Mouse (Mus musculus) heart, embryonic 12.5 days (tissue): Measurements from ENCODE around the gene Ptges3. TPM values are rescaled to one million over a fixed set of nuclear protein-coding genes. Genes with fewer than 3 reads are reported as not detected.

Source experiments
- ATAC-seq: fragments of 200-750 bp; cut with Nextera tagmentation; 2 replicates; pipeline ENCODE4 v1.8.0; 2017; ENCODE audit warnings: moderate TSS enrichment, moderate library complexity; ENCODE audit not compliant: insufficient number of reproducible peaks, low FRiP score
- H3K27ac ChIP-seq: fragments of 300-500 bp; sonication (generic); 2 replicates; pipeline ENCODE4 v1.5.1; 2016; ENCODE audit warnings: mild to moderate bottlenecking, moderate library complexity; ENCODE audit not compliant: poor library complexity, severe bottlenecking
- H3K27me3 ChIP-seq: fragments of 300-500 bp; sonication (generic); replicated peaks from 2 replicates; pipeline ENCODE4 v1.6.1; 2016; ENCODE audit warnings: mild to moderate bottlenecking, moderate library complexity
- H3K36me3 ChIP-seq: fragments of 300-500 bp; sonication (generic); 2 replicates; pipeline ENCODE4 v1.6.1; 2016; ENCODE audit warnings: mild to moderate bottlenecking, moderate library complexity
- H3K4me1 ChIP-seq: fragments of 300-500 bp; sonication (generic); replicated peaks from 2 replicates; pipeline ENCODE4 v1.6.1; 2016; ENCODE audit warnings: mild to moderate bottlenecking
- H3K4me2 ChIP-seq: fragments of 300-500 bp; sonication (generic); 2 replicates; pipeline ENCODE4 v1.6.1; 2016; ENCODE audit warnings: mild to moderate bottlenecking, moderate library complexity
- H3K4me3 ChIP-seq: fragments of 300-500 bp; sonication (generic); 2 replicates; pipeline ENCODE4 v1.5.1; 2016; ENCODE audit warnings: mild to moderate bottlenecking
- H3K9ac ChIP-seq: fragments of 300-500 bp; sonication (generic); 2 replicates; pipeline ENCODE4 v1.6.1; 2016; ENCODE audit warnings: mild to moderate bottlenecking, moderate library complexity
- H3K9me3 ChIP-seq: fragments of 300-500 bp; sonication (generic); replicated peaks from 2 replicates; pipeline ENCODE4 v1.6.1; 2016; ENCODE audit warnings: mild to moderate bottlenecking, moderate library complexity
- WGBS: fragments of 180-500 bp; shearing (Covaris S2); methylation state at CpG from one replicate; pipeline ENCODE4 v1.1.7; 2016; 5-methylcytosine and 5-hydroxymethylcytosine counted together
- microRNA counts: library from miRNA; unstranded; fragments of <30 nt; microRNA quantifications from one replicate; lab custom pipeline; 2017
- microRNA-seq: library from miRNA; unstranded; fragments of <30 nt; microRNA quantifications from one replicate; pipeline ENCODE4, GENCODE M21; 2017
- polyA plus RNA-seq: library from polyadenylated mRNA; unstranded; fragments of >200 nt; fragmentation: Nextera tagmentation; extraction: Ambion mirVana; gene quantifications from 2 replicates; pipeline ENCODE4 v1.2.1, GENCODE M21; 2016

The Ptges3 gene
- polyA plus RNA-seq, 1 experiment from 2014 or later: 375 TPM

DNA sequence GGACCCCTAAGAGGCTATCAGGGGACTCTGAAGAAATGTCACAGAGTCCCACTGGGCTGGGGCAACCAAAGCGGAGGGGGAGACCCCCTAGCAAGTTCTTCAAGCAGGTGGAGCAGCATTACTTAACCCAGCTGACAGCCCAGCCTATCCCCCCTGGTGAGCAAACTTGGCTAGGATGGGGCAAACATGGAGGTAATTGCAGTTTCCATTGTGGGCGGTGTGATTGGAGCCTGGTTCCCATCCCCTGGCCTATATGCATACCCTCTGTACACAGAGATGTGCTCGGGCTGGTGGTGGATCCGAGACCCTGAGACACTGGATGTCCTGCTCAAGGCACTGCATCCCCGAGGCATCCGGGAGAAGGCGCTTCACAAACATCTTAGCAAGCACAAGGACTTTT is 65.1 kb downstream of the Ptges3 start:
- H3K4me2 ChIP-seq: no peak overlapping the region
- H3K27me3 ChIP-seq: no peaks in the 10 kb centered on the region
- no peak overlapping the region for H3K9ac ChIP-seq
- WGBS: 89% methylated on average over 7 of the region's 7 CpGs
- peaks cover 93% of the 10 kb centered on the region for H3K36me3 ChIP-seq
- ATAC-seq: no peak
- no peak overlapping the region for H3K4me3 ChIP-seq
- H3K9me3 ChIP-seq: no peaks in the 10 kb centered on the region
- peaks cover 4% of the 10 kb centered on the region; the same call in 1 of the 2 replicates for H3K4me1 ChIP-seq
- H3K27ac ChIP-seq: no peak overlapping the region

DNA sequence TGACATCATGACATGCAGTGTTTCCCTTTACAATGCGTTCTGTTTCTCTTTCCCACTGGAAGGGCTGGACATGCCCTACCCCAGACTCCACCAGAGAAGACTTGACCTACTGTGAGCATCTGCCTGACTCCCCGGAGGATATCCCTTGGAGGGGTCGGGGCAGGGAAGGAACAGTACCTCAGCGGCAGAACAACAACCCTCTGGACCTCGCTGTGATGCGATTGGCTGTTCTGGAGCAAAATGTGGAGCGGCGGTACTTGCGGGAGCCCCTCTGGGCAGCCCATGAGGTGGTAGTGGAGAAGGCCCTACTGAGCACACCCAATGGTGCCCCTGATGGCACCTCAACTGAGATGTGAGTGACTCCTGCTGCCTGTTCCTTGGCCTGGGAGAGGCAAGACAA is 66.1 kb downstream of the Ptges3 start:
- H3K4me3 ChIP-seq: no peak overlapping the region
- H3K9ac ChIP-seq: no peak overlapping the region
- peaks cover 4% of the 10 kb centered on the region; the same call in 1 of the 2 replicates for H3K4me1 ChIP-seq
- H3K9me3 ChIP-seq: no peaks in the 10 kb centered on the region
- H3K27me3 ChIP-seq: no peaks in the 10 kb centered on the region
- no peak overlapping the region for H3K4me2 ChIP-seq
- no peak overlapping the region for H3K27ac ChIP-seq
- no peak for ATAC-seq
- peaks cover 90% of the 10 kb centered on the region for H3K36me3 ChIP-seq
- 89% methylated on average over 9 of the region's 9 CpGs for WGBS

DNA sequence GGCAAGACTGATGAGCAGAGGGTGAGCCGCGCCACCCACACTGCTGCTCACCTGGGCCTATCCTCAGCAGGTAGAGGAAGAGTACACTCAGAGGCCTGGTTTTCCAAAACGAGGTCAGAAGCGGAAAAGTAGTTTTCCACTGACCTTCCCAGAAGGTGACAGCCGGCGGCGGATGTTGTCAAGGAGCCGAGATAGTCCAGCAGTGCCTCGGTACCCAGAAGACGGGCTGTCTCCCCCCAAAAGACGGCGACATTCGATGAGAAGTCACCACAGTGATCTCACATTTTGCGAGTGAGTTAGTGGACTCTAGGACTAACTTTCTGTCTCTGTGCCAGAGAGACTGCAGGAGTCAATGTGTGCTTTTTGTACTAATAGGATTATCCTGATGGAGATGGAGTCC is 67.2 kb downstream of the Ptges3 start:
- no peaks in the 10 kb centered on the region for H3K27me3 ChIP-seq
- H3K4me2 ChIP-seq: no peak overlapping the region
- no peak overlapping the region for H3K4me3 ChIP-seq
- H3K27ac ChIP-seq: no peak overlapping the region
- no peak for ATAC-seq
- H3K36me3 ChIP-seq: peaks cover 89% of the 10 kb centered on the region
- no peak overlapping the region for H3K9ac ChIP-seq
- H3K9me3 ChIP-seq: no peaks in the 10 kb centered on the region
- peaks cover 4% of the 10 kb centered on the region; the same call in 1 of the 2 replicates for H3K4me1 ChIP-seq
- 82% methylated on average over 14 of the region's 14 CpGs for WGBS

MicroRNAs encoded within 50 kb of the gene (microRNA counts, 519-probe panel; counts per million panel counts)
- not detected for microRNA mmu-miR-677 (lab: Ali Mortazavi, UCI)

Small RNAs within 50 kb of the gene (microRNA-seq; reads per million reads assigned to microRNA genes)
- 24.0 reads per million, percentile 35 among the genes with 10 or more reads in this experiment for gene Mir677

Other genes with a start within 250 kb of the Ptges3 start
- not detected in 2 replicates for gene Rdh19, start 209.0 kb upstream of the Ptges3 start, polyA plus RNA-seq
- gene Rdh16f2, start 192.5 kb upstream of the Ptges3 start, polyA plus RNA-seq: not detected in 2 replicates
- not detected in 2 replicates for gene Rdh7, start 170.1 kb upstream of the Ptges3 start, polyA plus RNA-seq
- gene Sdr9c7, start 160.4 kb upstream of the Ptges3 start, polyA plus RNA-seq: not detected in 2 replicates
- not detected in 2 replicates for gene Hsd17b6, start 51.3 kb upstream of the Ptges3 start, polyA plus RNA-seq
- 50.0 and 50.6 TPM in 2 replicates for gene Prim1, start 43.8 kb upstream of the Ptges3 start, polyA plus RNA-seq
- 573 and 577 TPM in 2 replicates for gene Naca, start 23.4 kb upstream of the Ptges3 start, polyA plus RNA-seq
- gene Atp5b, start 24.3 kb downstream of the Ptges3 start, polyA plus RNA-seq: 4,835 and 4,880 TPM in 2 replicates
- gene Baz2a, start 32.6 kb downstream of the Ptges3 start, polyA plus RNA-seq: 11.3 and 12.2 TPM in 2 replicates
- 43.4 and 44.1 TPM in 2 replicates for gene Rbms2, start 121.3 kb downstream of the Ptges3 start, polyA plus RNA-seq
- 0.47 and 1.7 TPM in 2 replicates for gene Gls2, start 135.5 kb downstream of the Ptges3 start, polyA plus RNA-seq
- 35.7 and 36.4 TPM in 2 replicates for gene Spryd4, start 152.9 kb downstream of the Ptges3 start, polyA plus RNA-seq
- not detected in 2 replicates for gene Mip, start 166.9 kb downstream of the Ptges3 start, polyA plus RNA-seq
- 37.6 and 44.5 TPM in 2 replicates for gene Timeless, start 173.1 kb downstream of the Ptges3 start, polyA plus RNA-seq
- gene Apon, start 195.1 kb downstream of the Ptges3 start, polyA plus RNA-seq: 0.20 and 0.31 TPM in 2 replicates
- 0.45 TPM in 1 of 2 replicates, not detected in the other for gene Apof, start 209.7 kb downstream of the Ptges3 start, polyA plus RNA-seq
- gene Stat2, start 211.6 kb downstream of the Ptges3 start, polyA plus RNA-seq: 11.2 and 12.2 TPM in 2 replicates
- 1.2 and 1.8 TPM in 2 replicates for gene Il23a, start 239.8 kb downstream of the Ptges3 start, polyA plus RNA-seq
- 30.0 and 31.7 TPM in 2 replicates for gene Pan2, start 244.4 kb downstream of the Ptges3 start, polyA plus RNA-seq